Mouse (Mus musculus): Measurements from ENCODE around the gene Senp5.

DNA sequence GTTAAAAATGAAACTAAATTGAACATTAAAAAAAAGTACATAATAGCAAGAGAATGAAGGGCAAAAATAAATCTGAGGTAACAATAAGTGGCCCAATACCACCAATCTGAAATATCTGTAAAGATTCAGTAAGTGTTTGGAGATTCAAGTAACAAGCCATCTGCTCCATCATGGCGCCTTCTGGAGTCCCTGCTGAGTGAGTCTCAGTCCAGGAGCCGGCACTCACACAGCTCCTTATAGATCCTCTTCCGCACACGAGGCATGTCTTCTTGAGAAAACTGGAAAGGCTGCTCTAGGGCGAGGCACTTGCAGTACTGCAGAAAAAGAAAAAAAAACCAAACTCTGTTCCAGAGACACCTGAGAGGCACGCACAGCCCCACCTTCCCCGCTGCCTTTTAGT is 39.9 kb downstream of the Senp5 start:
- TF ChIP-seq CTCF (IDR thresholded peaks at IDR 0.05; ENCODE audit: low read depth, low read length) (no peak), POLR2A (IDR thresholded peaks at IDR 0.05; ENCODE audit: borderline replicate concordance, low read depth, low read length) (no peak)
